Mouse (Mus musculus) thymus, adult 2 months (tissue): ENCODE data around the gene Sestd1. TPM values are rescaled to one million over a fixed set of nuclear protein-coding genes. Genes with fewer than 3 reads are reported as not detected.

Experiments
- DNase-seq: peaks from one replicate; pipeline ENCODE4 v3.0.0; 2021
- H3K27ac ChIP-seq: fragments of 200-500 bp; 2 replicates; pipeline ENCODE4 v1.5.1; 2012; ENCODE audit warnings: low read length, control low read depth; ENCODE audit not compliant: control insufficient read depth, insufficient read depth
- H3K27me3 ChIP-seq: fragments of 200-500 bp; 2 replicates; pipeline ENCODE4 v1.6.1; 2012; ENCODE audit warnings: mild to moderate bottlenecking, low read length, moderate library complexity, mixed read lengths; ENCODE audit not compliant: control insufficient read depth, insufficient read depth
- H3K36me3 ChIP-seq: fragments of 200-500 bp; 2 replicates; pipeline ENCODE4 v1.6.1; 2012; ENCODE audit warnings: mild to moderate bottlenecking, low read length, moderate library complexity; ENCODE audit not compliant: control insufficient read depth, insufficient read depth
- H3K4me1 ChIP-seq: fragments of 200-500 bp; replicated peaks from 2 replicates; pipeline ENCODE4 v1.6.1; 2012; ENCODE audit warnings: low read length; ENCODE audit not compliant: control insufficient read depth, insufficient read depth
- H3K4me3 ChIP-seq: fragments of 200-500 bp; 2 replicates; pipeline ENCODE4 v1.5.1; 2012; ENCODE audit warnings: mild to moderate bottlenecking, low read length, control low read depth, moderate library complexity; ENCODE audit not compliant: control insufficient read depth, insufficient read depth
- CTCF ChIP-seq: fragments of 200-500 bp; IDR thresholded peaks from 2 replicates; pipeline ENCODE4 v1.5.1; 2012; ENCODE audit warnings: mild to moderate bottlenecking, control low read depth, low read length, moderate library complexity, borderline replicate concordance; ENCODE audit not compliant: control insufficient read depth, poor library complexity, insufficient read depth; ENCODE audit errors: extremely low read depth
- POLR2A ChIP-seq: fragments of 200-500 bp; IDR thresholded peaks from 2 replicates; pipeline ENCODE4 v1.6.1; 2012; ENCODE audit warnings: mild to moderate bottlenecking, low read length, control low read depth, moderate library complexity; ENCODE audit not compliant: control insufficient read depth, poor library complexity, insufficient read depth; ENCODE audit errors: extremely low read depth
- WGBS: fragments of 180-500 bp; shearing (Covaris S2); methylation state at CpG from one replicate; pipeline ENCODE4 v1.1.7; 2018; 5-methylcytosine and 5-hydroxymethylcytosine counted together
- polyA plus RNA-seq: library from polyadenylated mRNA; depleted of rRNA; stranded (reverse); fragments of >200 nt; gene quantifications from 2 replicates; pipeline ENCODE4 v1.2.3, GENCODE M21; 2012

Gene Sestd1
- polyA plus RNA-seq, 1 experiment, result 9.4 TPM

GRCm38 (mm10) chr2:77248416-77248815 is 32.0 kb downstream of the Sestd1 start:
- Histone ChIP-seq H3K27ac (no peak overlapping the region), H3K27me3 (no peaks in the 10 kb centered on the region), H3K4me1 (peaks cover 13% of the 10 kb centered on the region; the same call in 1 of the 2 replicates), H3K36me3 (no peaks in the 10 kb centered on the region), H3K4me3 (no peak overlapping the region)
- no peak for DNase-seq
- no peak for TF ChIP-seq CTCF
- TF ChIP-seq POLR2A, result no peak
- WGBS, result 97% methylated on average over 1 of the region's 1 CpGs

- Histone ChIP-seq H3K4me1 (peaks cover 13% of the 10 kb centered on the region; the same call in 1 of the 2 replicates), H3K27me3 (no peaks in the 10 kb centered on the region), H3K27ac (no peak overlapping the region), H3K4me3 (no peak overlapping the region), H3K36me3 (no peaks in the 10 kb centered on the region)
- TF ChIP-seq CTCF (no peak), POLR2A (no peak)
- no peak for DNase-seq
- 86% methylated on average over 10 of the region's 10 CpGs for WGBS
Observed at GRCm38 (mm10) chr2:77247200-77247830, 33.1 kb downstream of the Sestd1 start.

- Histone ChIP-seq H3K4me1 (peaks cover 13% of the 10 kb centered on the region; the same call in 1 of the 2 replicates), H3K4me3 (no peak overlapping the region), H3K27ac (no peak overlapping the region; the same call in 1 of the 2 replicates), H3K36me3 (no peaks in the 10 kb centered on the region), H3K27me3 (no peaks in the 10 kb centered on the region)
- WGBS, result 89% methylated on average over 3 of the region's 3 CpGs
- DNase-seq, result no peak
- TF ChIP-seq POLR2A, result no peak
- TF ChIP-seq CTCF, result no peak
Observed at GRCm38 (mm10) chr2:77245806-77246205, 34.6 kb downstream of the Sestd1 start.

GRCm38 (mm10) chr2:77242248-77242647 is 38.1 kb downstream of the Sestd1 start:
- Histone ChIP-seq H3K27ac (no peak overlapping the region), H3K36me3 (no peaks in the 10 kb centered on the region), H3K27me3 (no peaks in the 10 kb centered on the region), H3K4me3 (no peak overlapping the region), H3K4me1 (peaks cover 8% of the 10 kb centered on the region)
- WGBS, result 97% methylated on average over 6 of the region's 6 CpGs
- TF ChIP-seq CTCF, result no peak
- TF ChIP-seq POLR2A, result no peak
- no peak for DNase-seq

GRCm38 (mm10) chr2:77238607-77239006 is 41.8 kb downstream of the Sestd1 start:
- no peaks in the 10 kb centered on the region for H3K27me3 ChIP-seq
- TF ChIP-seq POLR2A, result no peak
- TF ChIP-seq CTCF, result no peak
- WGBS, result 76% methylated on average over 3 of the region's 3 CpGs
- DNase-seq, result no peak
- peaks cover 8% of the 10 kb centered on the region for H3K4me1 ChIP-seq
- H3K36me3 ChIP-seq, result no peaks in the 10 kb centered on the region
- H3K27ac ChIP-seq, result no peak overlapping the region
- H3K4me3 ChIP-seq, result no peak overlapping the region

GRCm38 (mm10) chr2:77238046-77238445 is 42.3 kb downstream of the Sestd1 start:
- H3K27me3 ChIP-seq, result no peaks in the 10 kb centered on the region
- TF ChIP-seq POLR2A (no peak), CTCF (no peak)
- no peak overlapping the region for H3K4me3 ChIP-seq
- H3K36me3 ChIP-seq, result no peaks in the 10 kb centered on the region
- WGBS, result 16% methylated on average over 3 of the region's 3 CpGs
- no peak for DNase-seq
- H3K4me1 ChIP-seq, result peaks cover 8% of the 10 kb centered on the region
- no peak overlapping the region for H3K27ac ChIP-seq

- Histone ChIP-seq H3K27me3 (no peaks in the 10 kb centered on the region), H3K36me3 (no peaks in the 10 kb centered on the region), H3K4me1 (peaks cover 8% of the 10 kb centered on the region), H3K27ac (no peak overlapping the region), H3K4me3 (no peak overlapping the region)
- no peak for TF ChIP-seq POLR2A
- no peak for TF ChIP-seq CTCF
- WGBS, result 91% methylated on average over 4 of the region's 4 CpGs
- no peak for DNase-seq
Observed at GRCm38 (mm10) chr2:77236860-77237259, 43.5 kb downstream of the Sestd1 start.
